Mouse (Mus musculus) frontal cortex, postnatal 25 days (tissue): Measurements from ENCODE around the gene Mrpl43.

Experiments used
- DNase-seq, 2 experiments: peaks; one replicate each; pipeline ENCODE4 v3.0.0; 2022; ENCODE audit warnings: low spot score in 2 of 2

Mrpl43 gene

DNA sequence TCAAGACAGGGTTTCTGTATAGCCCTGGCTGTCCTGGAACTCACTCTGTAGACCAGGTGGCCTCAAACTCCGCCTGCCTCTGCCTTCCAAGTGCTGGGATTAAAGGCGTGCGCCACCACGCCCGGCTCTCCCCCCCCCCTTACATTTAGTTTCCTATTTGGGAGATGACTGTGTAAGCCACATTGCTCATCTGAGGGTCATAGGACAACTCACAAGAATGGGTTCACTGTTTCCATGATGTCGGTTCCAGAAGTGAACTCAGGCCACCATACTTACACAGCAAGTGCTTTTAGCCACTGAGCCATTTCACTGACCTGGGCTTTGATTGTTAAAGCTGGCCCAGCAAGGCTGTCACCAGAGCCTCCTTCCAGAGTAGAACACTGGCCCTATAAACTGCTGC is 29.1 kb downstream of the Mrpl43 start:
- no peak for DNase-seq

DNA sequence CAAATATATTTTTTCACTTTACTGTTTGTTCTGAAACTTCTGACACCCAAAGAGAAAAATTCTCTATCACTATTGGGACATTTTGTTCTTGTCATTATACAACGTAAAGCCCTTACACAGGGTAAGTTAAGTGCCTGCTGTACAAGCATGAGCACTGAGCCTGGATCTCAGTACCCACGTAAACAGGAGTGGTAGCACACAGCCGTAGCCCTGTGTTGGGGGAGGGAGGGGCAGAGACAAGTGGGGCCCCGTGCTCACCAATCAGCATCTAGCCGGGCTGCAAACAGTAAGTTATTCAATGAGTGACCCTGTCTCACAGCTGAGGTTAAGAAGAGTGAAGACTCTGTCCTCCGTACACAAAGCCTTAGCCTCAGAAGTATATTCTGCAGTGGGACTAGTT is 29.6 kb downstream of the Mrpl43 start:
- DNase-seq: no peak

- DNase-seq: no peak
These were observed 37.9 kb downstream of the Mrpl43 start for GRCm38 (mm10) chr19:44968329-44968728.

- DNase-seq: no peak
These were observed 40.3 kb downstream of the Mrpl43 start for GRCm38 (mm10) chr19:44965978-44966377.

DNA sequence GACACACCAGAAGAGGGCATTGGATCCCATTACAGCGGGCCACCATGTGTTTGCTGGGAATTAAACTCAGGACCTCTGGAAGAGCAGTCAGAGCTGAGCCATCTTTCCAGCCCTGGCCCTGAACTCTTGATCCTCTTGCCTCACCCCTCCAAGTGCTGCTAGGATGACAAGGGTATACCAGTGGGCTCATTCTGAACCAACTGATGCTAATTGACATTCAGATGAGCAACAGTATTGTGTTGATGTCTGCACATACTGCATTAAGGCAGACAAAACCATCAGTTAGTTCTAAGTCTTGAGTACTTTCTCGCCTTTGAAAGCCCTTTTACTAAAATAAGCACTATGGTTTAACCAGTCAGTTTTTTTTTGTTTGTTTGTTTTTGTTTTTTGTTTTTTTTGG is 46.6 kb downstream of the Mrpl43 start:
- no peak for DNase-seq
